Mouse (Mus musculus) liver, embryonic 11.5 days (tissue): Measurements from ENCODE around the gene Tmem131. TPM values are rescaled to one million over a fixed set of nuclear protein-coding genes. Genes with fewer than 3 reads are reported as not detected.

Experiments used
- ATAC-seq: fragments of 200-750 bp; cut with Nextera tagmentation; replicated peaks from 2 replicates; pipeline ENCODE4 v1.8.0; 2017; ENCODE audit warnings: moderate number of reproducible peaks, mild to moderate bottlenecking, moderate TSS enrichment, moderate library complexity; ENCODE audit not compliant: low FRiP score
- DNase-seq: peaks from one replicate; pipeline ENCODE4 v3.0.0-alpha.2; 2017; ENCODE audit warnings: low spot score
- H3K27ac ChIP-seq: fragments of 300-500 bp; sonication (generic); 2 replicates; pipeline ENCODE4 v1.5.1; 2014; ENCODE audit warnings: mild to moderate bottlenecking, low read depth, low read length, control low read depth
- H3K27me3 ChIP-seq: fragments of 300-500 bp; sonication (generic); replicated peaks from 2 replicates; pipeline ENCODE4 v1.6.1; 2014; ENCODE audit warnings: low read length, mixed read lengths; ENCODE audit not compliant: control insufficient read depth, insufficient read depth
- H3K36me3 ChIP-seq: fragments of 300-500 bp; sonication (generic); 2 replicates; pipeline ENCODE4 v1.6.1; 2014; ENCODE audit warnings: mild to moderate bottlenecking, low read length, moderate library complexity, mixed read lengths; ENCODE audit not compliant: control insufficient read depth, insufficient read depth
- H3K4me1 ChIP-seq: fragments of 300-500 bp; sonication (generic); replicated peaks from 2 replicates; pipeline ENCODE4 v1.6.1; 2014; ENCODE audit warnings: low read length, mixed read lengths; ENCODE audit not compliant: control insufficient read depth, insufficient read depth
- H3K4me2 ChIP-seq: fragments of 300-500 bp; sonication (generic); 2 replicates; pipeline ENCODE4 v1.6.1; 2014; ENCODE audit warnings: mild to moderate bottlenecking, control low read depth, moderate library complexity
- H3K4me3 ChIP-seq: fragments of 300-500 bp; sonication (generic); 2 replicates; pipeline ENCODE4 v1.5.1; 2014; ENCODE audit warnings: low read depth, low read length, control low read depth
- H3K9ac ChIP-seq: fragments of 300-500 bp; sonication (generic); 2 replicates; pipeline ENCODE4 v1.6.1; 2014; ENCODE audit warnings: low read depth, low read length, control low read depth
- H3K9me3 ChIP-seq: fragments of 300-500 bp; sonication (generic); 2 replicates; pipeline ENCODE4 v1.6.1; 2016; ENCODE audit warnings: low read length, inconsistent platforms, mixed read lengths; ENCODE audit not compliant: control insufficient read depth
- WGBS: fragments of 180-500 bp; shearing (Covaris S2); extraction: QIAGEN DNeasy Blood & Tissue Kit; methylation state at CpG from one replicate; pipeline ENCODE4 v1.1.7; 2014; 5-methylcytosine and 5-hydroxymethylcytosine counted together
- polyA plus RNA-seq: library from polyadenylated mRNA; unstranded; fragments of >200 nt; fragmentation: Nextera tagmentation; extraction: Ambion mirVana; gene quantifications from 2 replicates; pipeline ENCODE4 v1.2.1, GENCODE M21; 2014

Gene Tmem131
- polyA plus RNA-seq, 1 experiment from 2014 or later = 19.1 TPM

- no peak overlapping the region for H3K27ac ChIP-seq
- no peaks in the 10 kb centered on the region for H3K9me3 ChIP-seq
- DNase-seq = no peak
- no peak overlapping the region for H3K4me3 ChIP-seq
- peaks cover 3% of the 10 kb centered on the region for H3K27me3 ChIP-seq
- ATAC-seq = no peak
- 59% methylated on average over 9 of the region's 9 CpGs for WGBS
- no peak overlapping the region for H3K4me2 ChIP-seq
- no peak overlapping the region for H3K9ac ChIP-seq
- no peaks in the 10 kb centered on the region for H3K4me1 ChIP-seq
- H3K36me3 ChIP-seq = no peaks in the 10 kb centered on the region
Measured at GRCm38 (mm10) chr1:36982191-36982961, 38.9 kb upstream of the Tmem131 start.

- Histone ChIP-seq H3K27ac (no peak overlapping the region), H3K9me3 (no peaks in the 10 kb centered on the region), H3K4me2 (no peak overlapping the region), H3K9ac (no peak overlapping the region), H3K27me3 (no peaks in the 10 kb centered on the region), H3K4me3 (no peak overlapping the region), H3K36me3 (no peaks in the 10 kb centered on the region), H3K4me1 (no peaks in the 10 kb centered on the region)
- WGBS = 80% methylated on average over 4 of the region's 4 CpGs
- DNase-seq = no peak
- ATAC-seq = no peak
Measured at GRCm38 (mm10) chr1:36976770-36977169, 33.3 kb upstream of the Tmem131 start.

- ATAC-seq = no peak
- H3K4me1 ChIP-seq = no peaks in the 10 kb centered on the region
- no peak overlapping the region for H3K9ac ChIP-seq
- no peak overlapping the region for H3K27ac ChIP-seq
- 83% methylated on average over 3 of the region's 3 CpGs for WGBS
- H3K9me3 ChIP-seq = no peaks in the 10 kb centered on the region
- no peak overlapping the region for H3K4me3 ChIP-seq
- no peaks in the 10 kb centered on the region for H3K36me3 ChIP-seq
- H3K27me3 ChIP-seq = no peaks in the 10 kb centered on the region
- H3K4me2 ChIP-seq = no peak overlapping the region
- DNase-seq = no peak
Measured at GRCm38 (mm10) chr1:36970918-36971617, 27.6 kb upstream of the Tmem131 start.

DNA sequence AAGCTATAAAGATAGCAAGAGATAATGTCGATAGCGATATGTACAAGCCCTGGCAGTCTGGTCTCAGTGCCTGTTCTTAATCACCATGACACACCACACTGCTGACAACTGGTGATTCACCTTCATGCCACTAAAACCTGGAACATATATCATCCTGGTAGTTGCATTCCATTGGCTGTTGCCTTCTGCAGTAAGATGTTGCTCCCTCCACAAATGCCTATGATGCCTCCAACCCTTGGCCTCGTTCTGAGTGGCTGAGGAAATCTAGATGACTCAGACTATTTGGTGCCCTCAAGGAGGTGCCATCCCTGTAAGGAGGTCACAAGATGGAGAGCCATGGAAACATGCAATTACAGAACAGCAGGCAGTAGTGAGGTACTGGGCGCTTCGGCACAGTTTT, 22.4 kb upstream of the Tmem131 start:
- ATAC-seq (no peak), DNase-seq (no peak)
- Histone ChIP-seq H3K9me3 (no peaks in the 10 kb centered on the region), H3K4me3 (no peak overlapping the region), H3K4me2 (no peak overlapping the region), H3K27ac (no peak overlapping the region), H3K36me3 (no peaks in the 10 kb centered on the region), H3K4me1 (no peaks in the 10 kb centered on the region), H3K27me3 (no peaks in the 10 kb centered on the region), H3K9ac (no peak overlapping the region)
- 81% methylated on average over 5 of the region's 5 CpGs for WGBS

GRCm38 (mm10) chr1:36962379-36963176, 19.1 kb upstream of the Tmem131 start:
- Histone ChIP-seq H3K9ac (no peak overlapping the region), H3K27me3 (no peaks in the 10 kb centered on the region), H3K27ac (no peak overlapping the region), H3K9me3 (no peaks in the 10 kb centered on the region), H3K4me2 (no peak overlapping the region), H3K4me3 (no peak overlapping the region), H3K36me3 (no peaks in the 10 kb centered on the region), H3K4me1 (no peaks in the 10 kb centered on the region)
- DNase-seq (no peak), ATAC-seq (no peak)
- WGBS = 79% methylated on average over 10 of the region's 10 CpGs

DNA sequence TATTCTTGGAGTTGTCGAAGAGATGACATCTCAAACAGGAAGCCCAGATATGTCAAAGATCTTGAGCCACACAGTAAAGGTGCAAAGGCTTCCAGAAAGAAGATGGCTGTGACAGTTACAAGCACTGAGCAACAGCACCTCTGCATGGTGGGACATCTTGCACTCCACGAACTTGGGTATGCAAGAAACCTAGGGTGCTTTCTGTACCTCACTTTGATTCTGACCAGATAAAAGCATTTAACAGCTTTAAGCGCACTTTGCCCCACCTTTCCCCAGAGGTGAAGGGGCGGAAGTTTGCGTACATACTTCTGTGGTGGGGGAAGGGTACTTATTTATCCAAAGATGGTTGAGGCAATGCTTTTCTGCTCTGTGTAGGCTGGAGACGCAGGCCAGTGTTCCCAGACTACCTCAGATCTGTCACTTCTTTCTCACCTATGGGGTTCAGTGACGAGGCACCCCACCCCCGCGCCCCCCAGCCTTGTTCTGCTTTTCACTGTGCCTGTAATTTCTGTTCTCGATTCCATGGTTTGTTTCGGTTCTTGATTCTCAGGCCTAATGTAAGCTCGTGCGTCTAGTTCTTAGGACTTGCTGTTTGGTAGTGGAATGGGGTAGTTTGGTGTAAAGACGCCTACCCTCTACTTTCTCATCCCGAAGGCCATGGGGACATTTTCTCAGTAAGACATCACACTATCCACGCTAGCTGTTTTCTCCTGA, 17.2 kb upstream of the Tmem131 start:
- Histone ChIP-seq H3K9ac (no peak overlapping the region), H3K4me1 (no peaks in the 10 kb centered on the region), H3K4me3 (no peak overlapping the region), H3K27ac (no peak overlapping the region), H3K36me3 (no peaks in the 10 kb centered on the region), H3K27me3 (no peaks in the 10 kb centered on the region), H3K9me3 (no peaks in the 10 kb centered on the region), H3K4me2 (no peak overlapping the region)
- WGBS = 78% methylated on average over 16 of the region's 16 CpGs
- DNase-seq (no peak), ATAC-seq (no peak)

DNA sequence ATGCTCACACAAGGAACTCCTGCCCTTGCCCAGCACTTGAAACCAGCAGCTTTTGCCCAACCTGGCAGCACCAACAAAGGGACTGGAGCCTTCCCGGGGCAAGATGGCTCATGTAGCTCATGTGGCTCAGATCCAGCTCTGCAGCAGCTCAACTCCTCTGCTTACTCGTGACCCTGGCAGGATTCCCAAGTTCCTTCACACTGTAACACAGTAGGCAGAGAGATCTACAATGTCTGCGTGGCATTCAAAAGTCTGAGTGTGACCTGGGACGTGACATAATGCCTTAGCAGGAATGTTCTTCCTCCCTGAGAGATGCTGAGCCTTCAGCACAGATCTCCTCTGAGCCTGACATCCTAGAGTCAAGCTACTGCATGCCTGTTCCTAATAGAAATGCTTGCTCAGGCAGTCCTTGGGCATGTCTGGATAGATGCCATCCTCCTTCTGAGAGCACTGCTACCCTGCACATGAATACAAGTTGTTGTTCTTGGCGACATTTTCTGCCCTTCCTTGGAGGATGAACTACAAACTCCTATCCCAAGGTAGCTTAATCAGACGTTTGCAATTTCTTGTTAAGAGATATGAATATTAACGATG, 6.2 kb upstream of the Tmem131 start:
- Histone ChIP-seq H3K4me3 (no peak overlapping the region), H3K36me3 (no peaks in the 10 kb centered on the region), H3K9me3 (no peaks in the 10 kb centered on the region), H3K4me2 (no peak overlapping the region), H3K9ac (no peak overlapping the region), H3K4me1 (no peaks in the 10 kb centered on the region; the same call in 1 of the 2 replicates), H3K27me3 (no peaks in the 10 kb centered on the region), H3K27ac (no peak overlapping the region)
- DNase-seq = no peak
- 69% methylated on average over 7 of the region's 7 CpGs for WGBS
- ATAC-seq = no peak

- Histone ChIP-seq H3K4me3 (no peak overlapping the region), H3K9ac (no peak overlapping the region), H3K4me1 (peaks cover 15% of the 10 kb centered on the region), H3K36me3 (no peaks in the 10 kb centered on the region), H3K4me2 (no peak overlapping the region), H3K27ac (no peak overlapping the region), H3K9me3 (no peaks in the 10 kb centered on the region), H3K27me3 (no peaks in the 10 kb centered on the region)
- DNase-seq (no peak), ATAC-seq (no peak)
- WGBS = 67% methylated on average over 8 of the region's 8 CpGs
Measured at GRCm38 (mm10) chr1:36947448-36947847, 4.0 kb upstream of the Tmem131 start.
